Mouse (Mus musculus) right cerebral cortex, postnatal 4 days (tissue): ENCODE data around the gene Tnni2.

Source experiments
- DNase-seq: peaks from one replicate; pipeline ENCODE4 v3.0.0-alpha.2; 2022

The Tnni2 gene

GRCm38 (mm10) chr7:142460636-142461077, 19.0 kb downstream of the Tnni2 start, which contains the start of gene Lsp1:
Lsp1 (plus strand) TSS chr7:142460809.
- DNase-seq: no peak

- no peak for DNase-seq
These were observed 19.8 kb downstream of the Tnni2 start for GRCm38 (mm10) chr7:142461446-142461845.

GRCm38 (mm10) chr7:142462190-142462589, 20.6 kb downstream of the Tnni2 start:
- DNase-seq: no peak

GRCm38 (mm10) chr7:142462594-142463078, 21.0 kb downstream of the Tnni2 start:
- DNase-seq: no peak

GRCm38 (mm10) chr7:142470171-142470691, 28.6 kb downstream of the Tnni2 start:
- no peak for DNase-seq

- DNase-seq: no peak
These were observed 29.3 kb downstream of the Tnni2 start for GRCm38 (mm10) chr7:142470808-142471413.

- no peak for DNase-seq
These were observed 29.8 kb downstream of the Tnni2 start for GRCm38 (mm10) chr7:142471414-142471861.

- no peak for DNase-seq
These were observed 30.4 kb downstream of the Tnni2 start for GRCm38 (mm10) chr7:142471884-142472570.

GRCm38 (mm10) chr7:142472936-142473335, 31.3 kb downstream of the Tnni2 start:
- DNase-seq: peak; percentile 1

- DNase-seq: peak; percentile 0
These were observed 31.9 kb downstream of the Tnni2 start for GRCm38 (mm10) chr7:142473476-142473875.

- no peak for DNase-seq
These were observed 33.2 kb downstream of the Tnni2 start for GRCm38 (mm10) chr7:142474799-142475198.

- DNase-seq: no peak
These were observed 34.0 kb downstream of the Tnni2 start for GRCm38 (mm10) chr7:142475641-142476040.

- no peak for DNase-seq
These were observed 34.7 kb downstream of the Tnni2 start for GRCm38 (mm10) chr7:142476271-142476670.

- peak; percentile 44 for DNase-seq
These were observed 35.3 kb downstream of the Tnni2 start for GRCm38 (mm10) chr7:142476795-142477452.

- no peak for DNase-seq
These were observed 36.4 kb downstream of the Tnni2 start for GRCm38 (mm10) chr7:142478001-142478400.

GRCm38 (mm10) chr7:142478574-142478973, 37.0 kb downstream of the Tnni2 start:
- DNase-seq: no peak

GRCm38 (mm10) chr7:142479307-142479706, 37.7 kb downstream of the Tnni2 start:
- DNase-seq: no peak

GRCm38 (mm10) chr7:142479886-142480285, 38.3 kb downstream of the Tnni2 start:
- DNase-seq: no peak

- no peak for DNase-seq
These were observed 39.1 kb downstream of the Tnni2 start for GRCm38 (mm10) chr7:142480661-142481060.

- DNase-seq: peak; percentile 48
These were observed 39.6 kb downstream of the Tnni2 start for GRCm38 (mm10) chr7:142481186-142481567.

GRCm38 (mm10) chr7:142481568-142482255, 40.1 kb downstream of the Tnni2 start:
- DNase-seq: peak; percentile 29

GRCm38 (mm10) chr7:142482256-142482609, 40.6 kb downstream of the Tnni2 start:
- DNase-seq: peak; percentile 34

- DNase-seq: no peak
These were observed 41.5 kb downstream of the Tnni2 start for GRCm38 (mm10) chr7:142483136-142483535.
